Mouse (Mus musculus) gastrocnemius, postnatal 36 days (tissue): Measurements from ENCODE around the gene Pdxp. TPM values are rescaled to one million over a fixed set of nuclear protein-coding genes. Genes with fewer than 3 reads are reported as not detected.

ENCODE experiments used
- DNase-seq, 2 experiments: peaks; one replicate each; pipeline ENCODE4 v3.0.0; 2022
- intact Hi-C: fragments of 180-260 bp; cut with DNase I; formaldehyde crosslinking; loops from one replicate; pipeline ENCODE4 v1.15.1; 2025
- total RNA-seq, 2 experiments: library from RNA; stranded (reverse); gene quantifications; 2 replicates each; pipeline ENCODE4 v1.2.3; 2021

Pdxp gene
- total RNA-seq, 2 experiments from 2014 or later = 1.9 to 2.0 TPM

DNA sequence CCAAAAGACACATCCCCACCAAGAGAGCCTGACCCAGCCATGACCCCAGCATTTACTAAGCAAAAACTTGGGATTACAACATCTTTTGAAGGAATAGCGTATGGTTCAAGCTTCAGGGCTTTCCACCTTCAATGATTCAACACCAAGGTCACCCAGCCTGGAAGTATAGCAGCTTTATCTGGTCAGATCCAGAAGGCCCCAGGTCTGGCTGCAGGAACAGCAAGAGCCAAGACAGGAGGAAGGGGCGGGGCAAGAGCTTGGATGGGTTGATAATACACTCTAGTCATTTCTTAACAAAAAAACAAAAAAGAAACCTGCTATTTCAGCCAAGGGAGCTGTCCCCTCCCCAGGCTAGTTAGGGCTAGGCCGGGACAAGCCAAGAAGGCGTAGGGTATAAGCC lies 16.2 kb upstream of the Pdxp start:
- DNase-seq = no peak
- intact Hi-C loops = no loop called here

DNA sequence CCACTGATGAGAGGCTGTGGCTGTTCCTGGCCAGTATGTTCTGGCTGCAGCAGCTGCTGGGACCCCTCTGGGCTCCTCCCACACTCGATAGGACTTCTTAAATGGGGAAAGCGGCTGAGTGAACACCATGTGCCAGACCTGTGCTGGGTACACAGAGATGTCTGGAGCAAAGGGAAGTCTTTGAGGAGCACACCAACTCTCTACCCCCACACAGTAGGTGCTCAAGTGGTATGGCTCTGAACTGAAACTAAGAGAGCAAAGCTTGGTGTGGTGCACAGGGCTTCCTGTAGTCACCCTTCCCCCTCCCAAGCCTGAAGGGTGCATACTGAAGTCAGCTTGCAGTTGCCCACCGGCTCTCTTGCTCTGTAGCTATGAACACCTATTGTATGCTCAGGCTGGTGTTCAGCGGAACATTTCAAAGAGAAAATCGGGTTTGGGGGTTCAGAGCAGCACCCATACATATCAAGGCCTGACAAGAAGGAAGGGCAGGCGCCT lies 15.2 kb upstream of the Pdxp start:
- no peak for DNase-seq

DNA sequence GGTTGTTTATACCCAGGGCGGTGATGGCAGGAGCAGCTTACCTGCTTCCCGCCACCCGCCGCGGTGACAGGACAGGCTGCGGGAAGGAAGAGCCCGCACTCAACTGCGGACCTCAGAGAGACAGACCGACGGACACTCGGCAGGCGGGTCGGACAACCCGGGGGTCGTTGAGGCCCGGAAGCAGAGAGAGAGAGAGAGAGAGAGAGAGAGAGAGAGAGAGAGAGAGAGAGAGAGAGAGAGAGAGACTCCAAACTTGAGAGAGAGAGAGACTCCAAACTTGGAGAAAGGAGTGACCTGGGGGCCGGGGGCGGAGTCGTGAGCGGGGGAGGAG lies 14.3 kb upstream of the Pdxp start, which contains the start of gene Gm49510:
TSS of gene Gm49510 (plus strand) at position 259 of the 331 bp plus-strand sequence.
- peak in 1 of 2 experiments; percentile 54 for DNase-seq
- intact Hi-C loops = no loop called here

More for the DNA sequence above, 15.2 kb upstream of the Pdxp start:
- intact Hi-C loops = no loop called here

DNA sequence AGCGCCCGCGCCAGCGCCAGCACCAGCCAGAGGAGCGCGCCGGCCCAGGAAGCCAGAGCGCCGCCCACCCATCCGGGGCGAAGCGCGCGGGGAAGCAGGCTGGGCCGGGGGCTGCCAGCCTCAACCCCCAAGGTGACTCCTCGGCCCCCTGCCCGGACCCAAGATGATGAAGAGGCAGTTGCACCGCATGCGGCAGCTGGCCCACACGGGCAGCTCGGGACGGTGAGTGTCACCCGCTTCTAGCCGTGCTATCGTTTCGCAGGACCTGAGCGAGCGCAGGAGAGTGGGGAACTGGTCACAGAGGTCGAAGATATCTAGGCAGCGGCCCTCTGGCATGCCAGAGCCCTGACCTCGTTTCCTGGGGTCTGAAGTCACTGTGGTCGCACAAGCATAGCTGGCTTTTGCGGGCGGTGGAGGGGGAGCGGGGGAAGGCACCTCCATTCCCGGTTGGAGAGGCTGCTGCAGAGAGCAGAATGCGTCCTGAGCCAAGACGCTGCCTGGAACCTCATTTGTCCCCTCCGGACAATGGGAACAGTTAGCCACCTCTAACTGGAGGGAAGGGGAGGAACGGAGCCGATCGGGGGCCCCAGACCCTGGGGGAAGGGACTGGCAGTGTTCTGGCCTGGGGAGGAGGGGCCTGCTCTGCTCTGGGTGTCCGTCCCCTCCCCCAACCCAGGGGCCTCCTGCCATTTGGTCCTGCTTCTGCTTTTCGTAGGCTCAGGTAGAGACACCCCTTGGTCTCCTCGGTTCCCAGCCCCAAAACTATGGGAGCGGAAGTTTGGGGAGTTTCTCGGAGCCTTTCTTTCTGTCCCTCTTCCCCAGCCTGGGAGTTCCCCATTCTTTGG lies 13.8 kb upstream of the Pdxp start, which contains the start of gene Sh3bp1:
TSS of gene Sh3bp1 (plus strand) at position 29 of the 845 bp plus-strand sequence.
- no peak for DNase-seq
- intact Hi-C loops = loop anchor here (5.0 kb wide), 1 partner anchor 42 kb away; no protein-coding TSS in a partner anchor

DNA sequence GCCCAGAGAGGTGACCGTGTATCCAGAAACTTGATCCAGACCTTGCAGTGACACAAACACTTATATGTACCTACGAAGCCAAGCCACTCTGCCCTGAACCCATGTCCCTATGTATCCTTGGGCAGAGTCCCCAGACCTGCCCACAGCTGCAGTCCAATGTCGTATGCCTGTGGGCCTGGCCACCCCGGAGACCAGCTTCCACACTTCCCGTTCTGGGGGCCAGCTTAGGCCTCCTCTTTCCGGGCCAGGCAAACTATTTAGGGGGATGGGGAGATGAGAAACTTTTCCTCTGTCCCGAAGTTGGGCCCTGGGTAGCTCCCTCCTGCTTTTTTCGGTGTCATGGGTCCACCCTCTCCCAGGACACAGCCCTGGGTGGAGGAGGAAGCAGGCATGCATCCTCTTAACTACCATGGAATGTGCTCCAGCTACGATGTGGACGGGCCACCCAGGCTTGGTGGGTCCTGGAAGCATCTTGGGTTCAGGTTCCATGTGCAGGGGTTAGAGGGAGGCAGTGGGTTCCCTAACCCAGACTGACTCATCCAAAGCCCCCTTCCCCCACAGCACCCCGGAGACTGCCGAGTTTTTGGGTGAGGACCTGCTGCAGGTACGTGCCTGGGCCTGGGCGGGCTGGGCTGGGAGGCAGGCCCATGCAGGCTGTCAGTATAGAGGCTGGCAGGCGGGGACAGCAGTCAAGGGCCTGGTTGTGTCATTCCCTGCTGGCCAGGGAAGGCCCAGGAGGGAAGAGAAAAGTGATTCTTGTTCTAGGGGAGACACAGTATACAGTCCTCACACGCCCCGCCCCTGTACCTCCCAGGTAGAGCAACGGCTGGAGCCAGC lies 12.9 kb upstream of the Pdxp start:
- no peak for DNase-seq
- intact Hi-C loops = loop anchor here (5.0 kb wide), 1 partner anchor 41 kb away; no protein-coding TSS in a partner anchor

DNA sequence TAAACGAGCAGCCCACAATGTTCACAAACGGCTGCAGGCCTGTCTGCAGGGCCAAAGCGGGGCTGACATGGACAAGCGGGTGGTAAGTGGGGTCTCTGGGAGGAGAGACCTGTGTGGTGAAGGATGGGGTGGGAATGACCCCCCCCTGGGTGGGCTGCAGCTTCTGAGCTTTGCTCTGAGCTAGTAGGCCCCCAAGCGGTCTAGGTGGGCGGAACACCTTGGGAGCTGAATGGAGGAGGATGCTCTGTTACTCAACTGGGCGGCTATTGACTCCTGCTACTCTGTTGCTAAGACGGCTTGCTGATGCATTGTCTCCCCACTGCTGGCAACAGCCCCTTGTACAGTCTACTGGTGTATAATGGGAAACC lies 12.3 kb upstream of the Pdxp start:
- DNase-seq = no peak
- intact Hi-C loops = loop anchor here (5.0 kb wide), 1 partner anchor 41 kb away; no protein-coding TSS in a partner anchor

DNA sequence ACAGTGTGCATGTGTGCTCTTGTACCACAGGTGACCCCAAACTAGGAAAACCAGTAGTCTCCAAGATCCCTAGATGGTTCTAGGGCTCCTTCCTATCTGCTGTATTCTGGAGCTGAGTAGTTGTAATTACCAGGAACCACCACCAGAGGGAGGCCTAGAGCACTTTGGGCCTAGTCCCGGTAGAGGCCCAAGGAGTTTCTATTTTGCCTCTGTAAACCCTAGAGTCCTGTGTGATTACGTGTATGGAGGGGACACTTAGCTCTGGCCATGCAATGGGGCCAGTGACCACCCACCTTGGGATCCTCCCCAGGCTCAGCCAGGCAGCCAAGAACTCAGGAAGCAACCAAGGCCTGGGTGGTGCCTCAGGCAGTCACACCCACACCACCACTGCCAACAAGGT lies 10.5 kb upstream of the Pdxp start:
- intact Hi-C loops = loop anchor here (5.0 kb wide), 1 partner anchor 39 kb away; no protein-coding TSS in a partner anchor
- DNase-seq = peak; percentile 56 to 76

DNA sequence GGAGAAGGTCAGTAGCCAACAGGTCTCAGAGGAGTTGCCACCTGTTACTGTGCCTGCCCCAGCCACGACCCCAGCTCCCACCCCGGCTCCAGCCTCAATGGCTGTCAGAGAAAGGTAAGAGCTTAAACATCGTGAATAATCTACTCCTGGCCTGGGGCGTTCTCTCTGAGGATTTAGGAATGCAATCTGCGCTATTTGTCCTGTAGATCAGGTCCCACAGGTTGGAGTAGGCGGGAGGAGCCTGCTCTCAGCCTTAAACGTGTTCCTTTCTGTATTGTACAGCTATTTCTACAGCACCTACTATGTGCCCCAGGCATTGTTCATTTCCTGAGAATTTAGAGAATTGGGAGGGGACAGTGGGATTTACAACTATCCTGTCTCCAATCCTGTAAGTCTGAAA lies 5.3 kb upstream of the Pdxp start:
- no peak for DNase-seq
- intact Hi-C loops = no loop called here

DNA sequence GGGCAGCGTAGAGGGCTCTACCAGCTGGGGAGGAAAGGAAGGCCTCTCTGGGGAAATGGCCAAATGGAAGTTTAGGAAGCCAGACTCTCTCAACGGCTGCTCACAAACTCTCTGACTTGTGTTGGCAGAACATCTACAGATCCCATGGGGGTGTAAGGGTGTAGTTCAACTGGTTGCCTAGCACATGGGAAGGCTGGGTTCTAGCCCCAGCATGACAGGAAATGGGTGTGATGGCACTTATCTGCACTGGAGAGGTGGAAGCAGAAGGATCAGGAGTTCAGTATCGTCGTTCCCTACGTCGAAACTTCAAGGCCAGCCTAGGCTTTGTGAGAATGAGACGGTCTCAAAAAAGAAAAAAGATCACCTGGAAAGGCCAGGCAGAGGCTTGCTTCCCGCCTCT lies 4.7 kb upstream of the Pdxp start:
- intact Hi-C loops = no loop called here
- DNase-seq = no peak

DNA sequence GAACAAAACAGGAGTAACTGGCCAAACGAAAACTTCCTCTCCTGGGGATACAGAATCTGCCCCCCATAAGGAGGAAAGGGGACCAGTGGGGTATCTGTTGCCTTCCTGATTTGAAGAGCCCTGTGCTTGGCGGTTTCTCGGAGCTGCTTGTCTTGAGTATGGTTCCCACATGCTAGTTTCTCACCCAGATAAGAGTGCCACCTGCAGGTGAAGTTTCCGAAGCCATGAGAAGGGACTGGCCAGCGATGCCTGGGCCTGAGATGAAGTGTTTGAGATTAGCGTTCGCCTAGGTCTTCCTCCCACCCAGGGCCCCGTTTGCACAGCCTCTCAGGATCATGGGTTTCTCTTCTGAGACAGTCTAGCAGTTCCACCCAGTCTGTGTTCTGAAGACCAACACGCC lies 1.7 kb upstream of the Pdxp start:
- DNase-seq = no peak
- intact Hi-C loops = no loop called here

DNA sequence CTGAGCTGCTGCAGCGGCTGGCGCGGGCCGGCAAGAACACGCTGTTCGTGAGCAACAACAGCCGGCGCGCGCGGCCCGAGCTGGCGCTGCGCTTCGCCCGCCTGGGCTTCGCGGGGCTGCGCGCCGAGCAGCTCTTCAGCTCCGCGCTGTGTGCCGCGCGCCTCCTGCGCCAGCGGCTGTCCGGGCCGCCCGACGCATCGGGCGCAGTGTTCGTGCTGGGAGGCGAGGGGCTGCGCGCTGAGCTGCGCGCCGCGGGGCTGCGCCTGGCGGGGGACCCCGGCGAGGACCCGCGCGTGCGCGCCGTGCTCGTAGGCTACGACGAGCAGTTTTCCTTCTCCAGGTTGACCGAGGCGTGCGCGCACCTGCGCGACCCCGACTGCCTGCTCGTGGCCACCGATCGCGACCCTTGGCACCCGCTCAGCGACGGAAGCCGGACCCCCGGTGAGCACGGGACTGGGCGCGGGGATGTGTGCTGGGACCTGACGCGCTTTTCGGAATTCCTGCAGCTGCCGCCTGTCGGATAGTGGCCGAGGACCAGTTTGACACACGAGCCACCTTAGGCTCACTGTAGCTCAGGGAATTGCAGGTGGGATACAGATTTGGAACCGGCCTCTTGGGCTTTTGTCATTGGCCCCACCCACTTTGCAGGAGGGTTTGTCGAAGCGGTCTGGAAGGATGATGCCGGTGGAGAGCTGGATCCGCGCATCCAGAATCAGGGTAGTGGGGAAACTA lies 538 bp downstream of the Pdxp start:
- DNase-seq = no peak
- intact Hi-C loops = no loop called here

DNA sequence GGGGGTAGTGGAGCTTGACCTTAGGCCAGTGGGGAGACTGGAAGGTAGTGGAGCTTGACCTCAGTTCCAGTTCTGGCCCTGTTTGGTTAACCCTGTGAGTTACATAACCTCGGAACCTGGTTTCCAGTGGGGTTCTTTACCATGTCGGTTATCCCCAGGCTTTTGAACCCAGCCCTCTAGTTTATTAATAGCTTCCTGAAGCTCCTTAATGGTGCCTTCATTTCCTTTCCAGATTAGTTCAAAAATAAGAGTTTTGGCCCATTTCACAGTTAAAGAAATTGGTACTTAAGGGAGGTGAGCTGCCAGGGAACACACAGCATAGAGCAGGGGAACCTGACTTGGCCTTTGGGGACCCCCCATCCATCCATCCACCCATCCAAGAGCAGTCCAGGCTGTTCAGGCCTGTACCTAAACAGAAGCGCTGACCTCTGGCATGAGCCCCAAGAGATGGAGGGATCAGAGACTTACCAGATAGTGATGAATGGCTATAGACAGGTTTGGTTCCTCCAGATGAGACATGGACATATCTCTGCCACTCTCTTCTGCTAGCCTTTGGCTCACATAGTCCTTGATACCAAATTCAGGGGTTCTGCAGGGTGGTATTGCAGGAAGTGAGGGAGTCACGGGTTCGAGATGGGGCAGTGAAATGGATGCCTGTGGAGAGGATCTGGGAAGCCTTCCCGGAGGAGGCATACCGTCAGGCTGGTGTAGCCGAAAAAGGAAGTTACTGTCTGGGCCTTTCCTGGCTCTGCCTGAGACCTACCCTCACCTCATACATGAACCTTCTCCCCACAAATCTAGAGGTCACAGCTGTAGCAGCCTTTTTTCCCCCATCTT lies 1.3 kb downstream of the Pdxp start:
- intact Hi-C loops = loop anchor here (1.0 kb wide), 1 partner anchor 16 kb away; no protein-coding TSS in a partner anchor
- no peak for DNase-seq

DNA sequence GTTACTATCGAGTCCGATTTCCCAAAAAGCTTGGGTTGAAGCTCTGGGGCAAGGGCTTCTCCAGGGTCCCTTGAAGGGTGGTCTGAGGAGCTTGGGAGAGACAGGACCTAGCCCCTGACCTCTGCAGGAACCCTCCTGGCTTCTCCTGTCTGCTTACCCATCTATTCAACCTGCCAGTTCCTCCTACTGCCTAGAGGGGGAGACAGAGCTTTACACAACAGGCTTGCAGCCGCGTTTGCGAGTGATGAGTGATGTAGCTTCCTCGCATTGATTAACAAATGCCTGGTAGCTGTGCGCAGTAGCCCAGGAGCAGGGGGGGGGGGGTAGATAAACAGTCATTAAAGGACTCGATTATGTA lies 1.9 kb downstream of the Pdxp start:
- peak in 1 of 2 experiments; percentile 56 for DNase-seq
- intact Hi-C loops = loop anchor here (1.0 kb wide), 1 partner anchor 16 kb away; no protein-coding TSS in a partner anchor

DNA sequence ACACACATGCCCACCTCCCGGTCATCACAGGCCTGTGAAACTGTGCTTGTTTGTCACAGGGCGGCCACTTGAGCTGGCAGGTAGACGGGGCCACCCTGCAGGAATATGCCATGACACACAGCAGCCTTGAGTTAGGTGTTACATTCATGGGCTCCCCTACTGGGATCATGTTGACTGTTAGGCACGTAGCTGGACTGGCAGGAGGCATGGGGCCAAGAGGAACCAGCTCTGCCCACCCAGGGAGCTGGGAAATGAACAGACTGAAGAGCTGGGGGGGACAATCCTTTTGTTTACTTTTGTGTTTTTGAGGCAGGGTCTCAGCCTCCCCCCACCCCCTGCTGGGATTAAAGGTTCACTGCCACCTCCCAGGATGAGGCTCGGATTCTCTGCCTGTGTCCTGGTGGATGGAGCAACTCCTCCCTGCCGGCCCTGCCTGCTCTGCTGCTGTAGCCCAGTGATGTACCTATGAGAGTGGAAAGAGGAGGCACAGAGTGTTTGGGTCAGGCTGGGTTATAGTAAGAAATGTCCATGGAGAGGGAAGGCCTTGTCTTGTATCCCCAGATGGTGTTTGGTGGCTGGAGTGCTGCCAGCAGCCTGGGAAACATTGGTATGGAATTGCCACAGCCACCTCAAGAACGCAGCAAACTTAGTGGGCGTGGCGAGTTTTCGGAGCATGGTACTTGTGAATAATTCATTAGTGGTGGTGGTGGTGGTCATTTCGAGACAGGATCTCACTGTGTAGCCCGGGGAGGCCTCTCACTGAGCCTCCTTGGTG lies 2.5 kb downstream of the Pdxp start:
- intact Hi-C loops = no loop called here
- DNase-seq = no peak

DNA sequence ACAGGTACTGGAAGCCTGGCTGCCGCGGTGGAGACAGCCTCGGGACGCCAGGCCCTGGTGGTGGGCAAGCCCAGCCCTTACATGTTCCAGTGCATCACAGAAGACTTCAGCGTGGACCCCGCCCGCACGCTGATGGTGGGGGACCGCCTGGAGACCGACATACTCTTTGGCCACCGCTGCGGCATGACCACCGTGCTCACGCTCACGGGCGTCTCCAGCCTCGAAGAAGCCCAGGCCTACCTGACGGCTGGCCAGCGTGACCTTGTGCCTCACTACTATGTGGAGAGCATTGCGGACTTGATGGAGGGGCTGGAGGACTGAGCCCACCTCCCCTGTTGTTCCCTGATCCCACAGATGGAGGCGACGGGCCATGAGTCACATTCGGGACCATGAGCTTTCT lies 4.4 kb downstream of the Pdxp start:
- intact Hi-C loops = no loop called here
- DNase-seq = no peak

DNA sequence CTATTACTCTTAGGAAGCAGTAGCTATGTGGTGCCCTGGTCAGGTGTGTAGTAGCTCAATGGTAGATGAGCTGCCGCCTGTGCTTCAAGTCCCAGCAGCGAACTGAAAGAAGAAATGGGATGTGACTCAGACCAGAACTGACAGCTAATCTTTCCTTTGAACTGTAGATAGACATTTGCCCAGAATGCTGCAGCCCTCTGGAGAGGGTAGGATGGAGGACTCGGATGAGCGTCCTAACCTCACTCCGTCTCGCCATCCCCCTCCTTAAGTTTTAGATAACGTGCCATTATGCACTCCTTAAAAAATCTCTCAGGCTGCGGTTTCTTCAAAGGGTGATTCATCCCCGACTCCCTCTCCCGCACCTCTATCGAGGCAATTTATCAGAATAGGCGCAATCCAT lies 6.2 kb downstream of the Pdxp start:
- DNase-seq = no peak
- intact Hi-C loops = no loop called here

DNA sequence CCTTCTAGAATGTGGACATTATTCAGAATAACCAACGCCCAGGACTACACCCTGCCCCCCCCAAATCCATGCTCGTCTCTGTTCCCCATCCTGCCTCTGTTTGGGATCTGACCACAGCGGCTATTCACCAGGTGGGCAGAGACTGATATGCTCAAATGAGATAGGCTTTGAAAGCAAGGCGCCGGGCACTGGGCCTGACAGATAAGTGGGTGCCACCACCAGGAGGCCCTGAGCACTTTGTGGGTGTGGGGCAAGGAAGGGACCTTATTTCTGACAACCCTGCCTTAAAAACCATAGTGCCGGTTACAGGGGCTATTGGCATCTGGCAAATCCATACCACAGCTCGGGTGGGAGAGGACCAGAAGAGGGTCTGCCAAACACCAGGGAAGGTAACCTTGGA lies 9.0 kb downstream of the Pdxp start:
- no peak for DNase-seq
- intact Hi-C loops = no loop called here

DNA sequence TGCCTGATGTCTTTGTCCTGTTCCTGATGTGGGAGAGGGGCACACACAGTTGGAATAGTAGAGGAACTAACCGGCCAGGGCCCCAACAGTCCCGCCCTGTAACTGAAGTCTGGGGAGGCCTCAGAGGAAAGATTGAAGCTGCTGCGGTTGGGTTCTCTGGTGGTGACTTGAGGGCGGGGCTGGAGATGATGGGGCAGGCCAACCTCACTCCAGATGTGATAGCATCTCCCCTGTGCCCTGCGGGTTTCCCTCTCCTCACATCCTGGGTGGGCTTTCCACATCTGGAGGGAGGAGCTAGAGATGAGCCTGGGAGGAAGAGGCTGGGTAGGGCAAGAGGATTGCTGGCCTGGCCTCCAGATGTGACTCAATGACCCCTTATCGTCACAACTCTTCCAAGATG lies 9.9 kb downstream of the Pdxp start:
- intact Hi-C loops = no loop called here
- DNase-seq = no peak

DNA sequence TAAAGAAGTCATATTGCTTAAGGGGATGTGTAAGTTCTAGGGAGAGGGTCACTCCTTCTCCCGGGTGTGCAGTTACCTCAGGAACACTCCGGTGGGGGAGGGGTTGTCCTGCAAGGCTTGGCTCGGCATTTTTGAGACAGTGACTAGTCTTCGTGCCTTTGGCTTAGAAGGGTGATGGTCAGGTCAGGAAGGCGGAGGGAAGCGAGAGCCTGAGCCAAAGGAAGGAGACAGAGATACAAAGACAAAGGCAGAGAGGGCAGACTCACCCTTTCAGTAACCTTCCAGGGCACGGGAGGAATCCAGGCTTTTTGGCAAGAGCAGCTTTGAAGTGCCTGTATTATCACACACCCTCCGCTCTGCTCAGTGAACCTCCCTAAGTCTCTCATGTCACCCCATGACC lies 11.4 kb downstream of the Pdxp start:
- no peak for DNase-seq

More for the DNA sequence above, 11.4 kb downstream of the Pdxp start:
- intact Hi-C loops = no loop called here
